Mouse (Mus musculus) bone marrow macrophage, adult 2 months (primary cell): ENCODE results near the gene Ints13.

Experiments used
- CTCF ChIP-seq: IDR thresholded peaks from 2 replicates; pipeline ENCODE4 v1.5.1; 2012; ENCODE audit warnings: low read depth, mild to moderate bottlenecking, low read length, moderate library complexity
- POLR2A ChIP-seq: IDR thresholded peaks from 2 replicates; pipeline ENCODE4 v1.6.1; 2012; ENCODE audit warnings: mild to moderate bottlenecking, low read depth, low read length, borderline replicate concordance

- TF ChIP-seq CTCF = no peak
- TF ChIP-seq POLR2A = no peak
Observed at GRCm38 (mm10) chr6:146602601-146603000, 25.0 kb upstream of the Ints13 start.
